Mouse (Mus musculus) spleen, adult 2 months (tissue): ENCODE data around the gene Ccdc167. TPM values are rescaled to one million over a fixed set of nuclear protein-coding genes. Genes with fewer than 3 reads are reported as not detected.

Experiments used
- DNase-seq, 2 experiments: peaks; one replicate each; pipeline versions ENCODE4 v3.0.0 to v3.0.0-alpha.2; 2012 to 2021; ENCODE audit warnings: low spot score in 2 of 2, low read depth in 1 of 2
- H3K27ac ChIP-seq: fragments of 200-500 bp; 2 replicates; pipeline ENCODE4 v1.5.1; 2012; ENCODE audit warnings: low read length, inconsistent platforms; ENCODE audit not compliant: insufficient read depth
- H3K27me3 ChIP-seq: fragments of 200-500 bp; 2 replicates; pipeline ENCODE4 v1.6.1; 2012; ENCODE audit warnings: mild to moderate bottlenecking, moderate library complexity, low read length, inconsistent platforms; ENCODE audit not compliant: control insufficient read depth, insufficient read depth
- H3K36me3 ChIP-seq: fragments of 200-500 bp; 2 replicates; pipeline ENCODE4 v1.6.1; 2012; ENCODE audit warnings: mild to moderate bottlenecking, low read length, inconsistent platforms; ENCODE audit not compliant: control insufficient read depth, insufficient read depth
- H3K4me1 ChIP-seq: fragments of 200-500 bp; 2 replicates; pipeline ENCODE4 v1.6.1; 2011; ENCODE audit warnings: inconsistent platforms; ENCODE audit not compliant: control insufficient read depth, insufficient read depth, insufficient read length
- H3K4me3 ChIP-seq: fragments of 200-500 bp; 2 replicates; pipeline ENCODE4 v1.5.1; 2011; ENCODE audit warnings: mild to moderate bottlenecking, inconsistent platforms; ENCODE audit not compliant: insufficient read depth, insufficient read length; ENCODE audit errors: extremely low read depth
- CTCF ChIP-seq: fragments of 200-500 bp; IDR thresholded peaks from 2 replicates; pipeline ENCODE4 v1.5.1; 2011; ENCODE audit warnings: mild to moderate bottlenecking, inconsistent platforms; ENCODE audit not compliant: insufficient read depth, insufficient read length, insufficient replicate concordance; ENCODE audit errors: extremely low read depth
- POLR2A ChIP-seq: fragments of 200-500 bp; IDR thresholded peaks from 2 replicates; pipeline ENCODE4 v1.6.1; 2011; ENCODE audit warnings: low read depth, low read length, inconsistent platforms
- WGBS: fragments of 180-500 bp; shearing (Covaris S2); methylation state at CpG from one replicate; pipeline ENCODE4 v1.1.7; 2018; 5-methylcytosine and 5-hydroxymethylcytosine counted together
- polyA plus RNA-seq: library from polyadenylated mRNA; depleted of rRNA; stranded (reverse); fragments of >200 nt; gene quantifications from 2 replicates; pipeline ENCODE4 v1.2.3, GENCODE M21; 2012

Gene Ccdc167
- polyA plus RNA-seq, 1 experiment, result 6.1 TPM

- TF ChIP-seq POLR2A (no peak), CTCF (no peak)
- H3K4me3 ChIP-seq, result no peak overlapping the region
- H3K4me1 ChIP-seq, result no peaks in the 10 kb centered on the region
- 75% methylated on average over 6 of the region's 6 CpGs for WGBS
- no peak overlapping the region for H3K27ac ChIP-seq
- DNase-seq, result no peak
- no peaks in the 10 kb centered on the region for H3K27me3 ChIP-seq
- peaks cover 67% of the 10 kb centered on the region for H3K36me3 ChIP-seq
These were observed 26.6 kb downstream of the Ccdc167 start for GRCm38 (mm10) chr17:29690257-29690656.

DNA sequence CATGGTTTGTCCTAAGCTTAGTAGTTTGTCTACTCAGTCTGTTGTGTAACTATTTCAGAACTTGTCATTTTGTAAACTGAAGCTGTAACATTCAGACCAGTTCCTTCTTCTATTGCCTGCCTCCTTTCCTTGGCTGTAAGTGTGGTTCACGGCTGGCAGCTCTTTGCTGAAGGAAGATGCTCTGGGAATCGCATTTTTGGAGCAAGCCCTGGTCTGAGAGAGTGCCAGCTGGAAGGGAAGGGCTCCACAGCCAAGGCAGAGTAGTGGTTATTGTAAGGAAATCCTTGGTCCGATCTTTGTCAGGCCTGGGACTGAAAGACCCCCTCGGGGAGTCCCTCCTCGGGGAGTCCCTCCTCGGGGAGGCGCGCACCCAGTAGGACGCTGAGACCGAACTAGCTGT is 28.2 kb downstream of the Ccdc167 start:
- 95% methylated on average over 10 of the region's 10 CpGs for WGBS

DNA sequence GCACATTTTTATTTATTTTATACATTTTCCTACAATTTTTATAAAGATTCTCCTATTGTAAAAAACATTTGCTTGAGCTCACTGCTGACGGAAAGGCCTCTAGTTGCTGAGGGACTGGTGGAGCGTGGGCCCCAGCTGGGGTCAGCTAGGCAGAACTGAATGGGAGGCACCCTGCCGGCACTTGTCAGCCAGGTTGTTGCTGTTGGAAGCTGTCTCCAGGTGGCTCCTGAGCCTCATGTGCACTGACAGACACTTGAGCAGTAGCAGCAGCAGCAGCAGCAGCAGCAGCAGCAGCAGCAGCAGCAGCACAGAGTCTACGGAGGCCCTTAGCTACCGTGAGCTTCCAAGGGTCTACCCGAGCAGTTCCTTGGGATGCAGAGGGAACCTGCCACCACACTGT is 29.5 kb downstream of the Ccdc167 start:
- TF ChIP-seq POLR2A (no peak), CTCF (no peak)
- H3K36me3 ChIP-seq, result peaks cover 69% of the 10 kb centered on the region
- DNase-seq, result no peak

More for the DNA sequence above, 28.2 kb downstream of the Ccdc167 start:
- H3K27ac ChIP-seq, result no peak overlapping the region
- H3K27me3 ChIP-seq, result no peaks in the 10 kb centered on the region
- peaks cover 67% of the 10 kb centered on the region for H3K36me3 ChIP-seq
- TF ChIP-seq POLR2A, result no peak
- no peak for TF ChIP-seq CTCF
- H3K4me3 ChIP-seq, result no peak overlapping the region
- DNase-seq, result no peak
- H3K4me1 ChIP-seq, result no peaks in the 10 kb centered on the region

GRCm38 (mm10) chr17:29686771-29687170 is 30.1 kb downstream of the Ccdc167 start:
- H3K4me3 ChIP-seq, result no peak overlapping the region
- H3K27me3 ChIP-seq, result no peaks in the 10 kb centered on the region
- no peak for TF ChIP-seq POLR2A
- TF ChIP-seq CTCF, result no peak
- DNase-seq, result no peak
- no peak overlapping the region for H3K27ac ChIP-seq
- peaks cover 75% of the 10 kb centered on the region for H3K36me3 ChIP-seq
- H3K4me1 ChIP-seq, result no peaks in the 10 kb centered on the region; the same call in 1 of the 2 replicates
- WGBS, result 84% methylated on average over 5 of the region's 5 CpGs

More for the DNA sequence above, 29.5 kb downstream of the Ccdc167 start:
- H3K27me3 ChIP-seq, result no peaks in the 10 kb centered on the region
- no peaks in the 10 kb centered on the region for H3K4me1 ChIP-seq
- 80% methylated on average over 6 of the region's 6 CpGs for WGBS
- no peak overlapping the region for H3K27ac ChIP-seq
- H3K4me3 ChIP-seq, result no peak overlapping the region

DNA sequence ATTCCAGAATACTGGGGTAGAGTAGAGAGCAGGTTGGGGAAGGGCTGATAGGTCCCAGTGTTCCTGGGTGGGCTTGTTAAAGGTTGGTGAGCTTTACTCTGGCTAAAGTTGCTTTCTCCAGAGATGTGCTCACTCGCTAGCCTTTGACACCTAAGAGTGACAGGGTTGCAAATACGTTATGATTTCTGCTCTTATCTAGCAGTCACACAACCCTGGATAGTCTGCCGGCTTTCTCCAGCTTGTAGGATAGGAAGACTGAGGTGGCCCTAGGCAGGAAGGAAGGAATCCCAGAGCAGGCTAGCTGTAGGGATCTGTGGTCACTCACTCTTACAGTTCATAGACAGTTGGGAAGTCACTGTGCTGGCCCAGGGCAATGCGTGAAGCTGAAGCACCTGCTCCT is 32.6 kb downstream of the Ccdc167 start:
- Histone ChIP-seq H3K4me1 (peaks cover 10% of the 10 kb centered on the region), H3K36me3 (peaks cover 63% of the 10 kb centered on the region), H3K27ac (no peak overlapping the region), H3K4me3 (no peak overlapping the region), H3K27me3 (no peaks in the 10 kb centered on the region)
- no peak for DNase-seq
- WGBS, result 89% methylated on average over 4 of the region's 4 CpGs
- no peak for TF ChIP-seq POLR2A
- no peak for TF ChIP-seq CTCF

- Histone ChIP-seq H3K27me3 (no peaks in the 10 kb centered on the region), H3K4me1 (peaks cover 16% of the 10 kb centered on the region), H3K36me3 (peaks cover 57% of the 10 kb centered on the region), H3K4me3 (no peak overlapping the region), H3K27ac (no peak overlapping the region)
- TF ChIP-seq POLR2A, result no peak
- TF ChIP-seq CTCF, result no peak
- no peak for DNase-seq
- 96% methylated on average over 2 of the region's 2 CpGs for WGBS
These were observed 33.7 kb downstream of the Ccdc167 start for GRCm38 (mm10) chr17:29683127-29683526.

DNA sequence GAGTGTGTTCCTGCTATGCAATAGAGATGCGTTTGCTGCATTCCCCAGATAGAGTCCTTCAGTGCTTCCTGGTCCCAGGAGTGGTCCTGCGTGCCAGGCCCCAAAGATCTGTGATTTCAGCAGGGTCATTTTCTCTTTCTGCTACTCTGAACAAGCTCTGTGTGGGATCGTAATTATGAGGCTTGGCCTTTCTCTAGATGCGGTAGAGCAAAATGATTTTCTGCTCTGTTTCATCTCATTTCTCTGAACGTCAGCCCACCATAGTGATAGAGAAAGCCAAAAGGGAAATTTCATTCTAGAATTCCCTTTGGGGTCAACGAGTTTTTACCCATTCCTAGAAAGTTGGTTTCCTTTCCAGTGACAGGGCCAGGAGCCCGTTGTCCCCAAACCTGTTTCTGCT is 34.6 kb downstream of the Ccdc167 start:
- no peak for TF ChIP-seq CTCF
- no peak for TF ChIP-seq POLR2A
- 96% methylated on average over 7 of the region's 7 CpGs for WGBS
- no peak for DNase-seq
- Histone ChIP-seq H3K27ac (no peak overlapping the region), H3K4me1 (peaks cover 16% of the 10 kb centered on the region), H3K36me3 (peaks cover 53% of the 10 kb centered on the region), H3K4me3 (no peak overlapping the region), H3K27me3 (no peaks in the 10 kb centered on the region)

DNA sequence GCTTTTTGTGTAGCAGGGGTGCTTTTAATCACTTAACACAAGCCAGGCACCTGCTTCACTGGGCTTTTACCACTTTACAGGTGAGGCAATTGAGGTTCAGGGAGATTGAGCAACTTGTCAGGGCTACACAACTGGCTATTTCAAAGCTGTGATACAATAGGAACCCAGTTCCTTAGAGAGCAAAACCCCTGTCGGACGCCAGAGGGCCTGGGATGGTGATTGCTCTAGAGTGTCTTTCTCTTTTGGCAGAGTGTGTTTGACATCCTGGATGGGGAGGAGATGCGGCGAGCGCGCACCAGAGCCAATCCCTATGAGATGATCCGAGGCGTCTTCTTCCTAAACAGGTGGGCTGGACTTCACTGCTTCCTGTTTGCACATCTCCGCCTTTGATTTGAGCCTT is 35.2 kb downstream of the Ccdc167 start:
- H3K4me1 ChIP-seq, result peaks cover 16% of the 10 kb centered on the region
- WGBS, result 96% methylated on average over 9 of the region's 9 CpGs
- H3K27ac ChIP-seq, result peak overlapping the region; percentile 74; the same call in 1 of the 2 replicates
- peaks cover 53% of the 10 kb centered on the region for H3K36me3 ChIP-seq
- no peak for DNase-seq
- no peak overlapping the region for H3K4me3 ChIP-seq
- H3K27me3 ChIP-seq, result no peaks in the 10 kb centered on the region
- no peak for TF ChIP-seq POLR2A
- no peak for TF ChIP-seq CTCF
